Mouse (Mus musculus) embryo, embryonic 9.5 days (tissue): Measurements from ENCODE around the gene Zfp352.
"Not testable (repeated sequence)": the region's sequence is repeated elsewhere in the genome, so short reads cannot be mapped to it uniquely, and the experiment has no call there.

Experiments used
- DNase-seq: peaks from one replicate; pipeline ENCODE4 v3.0.0-alpha.2; 2017; ENCODE audit errors: extremely low spot score

Zfp352 gene

DNA sequence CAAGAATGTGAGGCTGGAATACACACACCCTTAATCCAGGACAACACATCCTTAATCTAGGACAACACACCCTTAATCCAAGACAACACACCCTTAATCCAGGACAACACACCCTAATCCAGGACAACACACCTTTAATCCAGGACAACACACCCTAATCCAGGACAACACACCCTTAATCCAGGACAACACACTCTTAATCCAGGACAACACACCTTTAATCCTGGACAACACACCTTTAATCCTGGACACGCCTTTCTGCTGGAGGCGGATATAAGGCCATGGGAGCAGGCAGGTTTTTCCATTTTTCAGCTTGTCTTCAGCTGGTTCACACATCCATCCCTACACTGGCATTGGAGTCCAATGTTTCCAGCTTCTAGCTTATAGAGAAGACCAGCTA lies at the start of gene Zfp352:
Gene Zfp352 (plus strand): TSS at position 301 of the 400 bp plus-strand sequence.
- DNase-seq = no peak

GRCm38 (mm10) chr4:90170890-90171483 lies 47.6 kb upstream of the Zfp352 start:
- peak; percentile 2 for DNase-seq

- no peak for DNase-seq
Measured at GRCm38 (mm10) chr4:90174036-90174435, 44.6 kb upstream of the Zfp352 start.

- DNase-seq = no peak
Measured at GRCm38 (mm10) chr4:90203421-90203820, 15.2 kb upstream of the Zfp352 start.

GRCm38 (mm10) chr4:90211475-90211874 lies 7.1 kb upstream of the Zfp352 start:
- DNase-seq = no peak

GRCm38 (mm10) chr4:90212076-90212475 lies 6.5 kb upstream of the Zfp352 start:
- DNase-seq = no peak

- DNase-seq = not testable (repeated sequence)
Measured at GRCm38 (mm10) chr4:90235646-90236045, 17.0 kb downstream of the Zfp352 start.

- no peak for DNase-seq
Measured at GRCm38 (mm10) chr4:90269781-90270180, 51.2 kb downstream of the Zfp352 start.
